Mouse (Mus musculus): ENCODE data around the gene Aig1.

DNA sequence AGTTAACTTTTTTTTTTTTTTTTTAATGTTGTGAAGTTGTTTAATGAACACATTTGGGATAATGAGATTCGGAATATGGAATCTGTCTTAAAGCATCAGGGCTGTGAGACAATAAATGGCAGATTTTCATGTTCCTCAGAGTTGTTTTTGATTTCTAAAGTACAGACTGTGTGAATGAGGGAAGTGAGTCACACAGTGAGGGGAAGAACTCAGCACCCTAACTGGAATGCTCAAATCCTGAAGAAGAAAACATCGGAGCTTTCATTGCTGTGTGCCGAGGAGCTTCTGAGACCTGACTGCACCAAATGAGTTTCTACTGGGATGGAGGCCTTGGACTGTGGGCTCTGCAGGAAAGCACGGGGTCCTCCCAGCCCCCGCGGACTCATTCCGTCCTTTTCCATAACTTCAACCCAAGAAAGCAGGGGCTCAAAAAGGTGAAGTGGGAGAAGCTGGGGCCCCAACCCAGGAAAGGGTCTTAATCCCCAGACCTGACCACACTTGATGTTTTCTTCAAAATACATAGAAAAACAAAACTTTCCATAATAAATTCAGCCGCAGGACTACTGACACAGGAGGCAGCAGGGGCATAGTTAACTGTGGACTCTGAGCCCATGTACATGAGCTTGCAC lies 181.5 kb downstream of the Aig1 start:
- TF ChIP-seq CTCF (IDR thresholded peaks at IDR 0.05; ENCODE audit: extremely low read depth, insufficient read length, insufficient replicate concordance, low read depth, low read length) = no peak
- TF ChIP-seq POLR2A (IDR thresholded peaks at IDR 0.05; ENCODE audit: low read depth, low read length) = no peak
